Mouse (Mus musculus) left cerebral cortex, postnatal 4 days (tissue): ENCODE results near the gene Gm7951. TPM values are rescaled to one million over a fixed set of nuclear protein-coding genes. Genes with fewer than 3 reads are reported as not detected.
A peak's percentile ranks its signal among the peaks of the same experiment; 100 is the strongest.
"Not testable (repeated sequence)": the region's sequence is repeated elsewhere in the genome, so short reads cannot be mapped to it uniquely, and the experiment has no call there.

Experiments used
- DNase-seq: peaks from one replicate; pipeline ENCODE4 v3.0.0-alpha.2; 2022
- intact Hi-C: fragments of 180-260 bp; cut with DNase I; formaldehyde crosslinking; loops from one replicate; pipeline ENCODE4 v1.15.1; 2025
- total RNA-seq, 2 experiments: library from RNA; stranded (reverse); gene quantifications; 2 replicates each; pipeline ENCODE4 v1.2.3; 2021

Gm7951 gene
- not detected for total RNA-seq

DNA sequence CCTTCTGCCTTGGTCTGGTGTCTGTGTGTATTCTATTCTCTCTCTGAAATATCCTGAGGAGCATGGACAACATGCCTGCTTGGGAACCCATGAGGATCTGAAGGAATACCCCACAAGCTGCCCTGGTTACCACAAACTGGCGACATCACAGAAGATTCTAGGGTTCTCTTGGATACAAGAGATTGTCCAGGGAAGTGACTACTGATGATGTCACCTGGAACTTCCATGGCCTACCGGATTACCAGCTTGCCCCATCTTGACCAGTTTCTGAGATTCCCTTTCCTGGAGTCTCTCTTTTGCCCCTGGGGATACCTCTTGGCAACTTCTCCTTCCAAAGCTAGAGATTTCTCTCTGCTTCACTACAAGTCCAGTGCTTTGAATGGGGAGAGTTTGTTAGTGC, at the start of gene Gm7951:
Gene Gm7951 (minus strand): TSS at position 101 of the 400 bp plus-strand sequence.
- intact Hi-C loops = not testable (repeated sequence)

DNA sequence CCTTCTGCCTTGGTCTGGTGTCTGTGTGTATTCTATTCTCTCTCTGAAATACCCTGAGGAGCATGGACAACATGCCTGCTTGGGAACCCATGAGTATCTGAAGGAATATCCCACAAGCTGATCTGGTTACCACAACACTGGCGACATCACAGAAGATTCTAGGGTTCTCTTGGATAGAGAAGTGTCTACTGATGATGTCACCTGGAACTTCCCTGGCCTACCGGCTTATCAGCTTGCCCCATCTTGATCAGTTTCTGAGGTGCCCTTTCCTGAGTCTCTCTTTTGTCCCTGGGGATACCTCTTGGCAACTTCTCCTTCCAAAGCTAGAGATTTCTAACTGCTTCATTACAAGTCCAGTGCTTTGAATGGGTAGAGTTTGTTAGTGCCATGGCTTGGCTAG, 45.4 kb upstream of the Gm7951 start, which contains the start of gene Gm17027:
Gene Gm17027 (minus strand): TSS at position 101 of the 400 bp plus-strand sequence.
- intact Hi-C loops, DNase-seq: not testable (repeated sequence)

More for the DNA sequence above, at the start of gene Gm7951:
- DNase-seq = not testable (repeated sequence)

DNA sequence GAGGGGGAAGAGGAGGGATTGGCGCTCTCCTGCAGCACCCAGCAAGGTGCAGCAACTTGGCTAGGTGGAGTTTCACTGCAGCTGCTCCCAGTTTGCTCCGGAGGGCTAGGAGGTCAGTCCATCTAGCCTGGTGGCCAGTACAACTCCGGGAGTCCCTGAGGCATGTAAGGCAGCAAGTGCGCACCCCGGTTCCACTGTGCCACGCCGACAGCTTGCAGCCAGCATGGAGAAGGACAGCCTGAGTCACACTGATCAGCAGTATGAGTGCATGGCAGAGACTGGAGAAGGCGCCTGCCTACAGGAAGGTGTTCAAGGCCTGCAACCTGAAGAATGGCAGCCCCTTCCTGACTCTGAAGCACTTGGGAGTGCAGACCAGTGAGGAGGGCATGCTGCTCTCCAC, 17.4 kb upstream of the Gm7951 start:
- DNase-seq = peak; percentile 1
- intact Hi-C loops = not testable (repeated sequence)

DNA sequence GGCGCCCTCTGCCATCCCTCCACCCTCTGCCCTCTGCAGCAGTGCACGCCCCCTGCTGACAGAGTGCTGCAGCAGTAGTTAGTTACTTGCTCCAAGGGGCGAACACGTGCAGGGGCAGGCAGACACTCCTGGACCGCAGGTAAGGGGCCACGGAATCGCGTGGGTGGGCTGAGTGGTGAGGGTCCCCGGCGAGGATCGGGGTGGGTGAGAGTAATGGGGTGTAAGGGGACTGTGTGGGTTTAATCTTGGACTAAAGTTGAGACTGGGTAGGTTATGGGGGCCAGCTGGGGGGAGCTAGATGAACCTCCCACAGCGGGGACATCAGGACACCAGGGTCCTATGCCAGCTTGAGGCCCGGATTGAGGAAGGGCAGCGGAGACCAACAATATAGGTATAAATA, 16.6 kb upstream of the Gm7951 start:
- DNase-seq, intact Hi-C loops: not testable (repeated sequence)

Other genes starting within 250 kb of the Gm7951 start
- gene Gm7980, start 210.1 kb downstream of the Gm7951 start, total RNA-seq = not detected
- gene 1700049E17Rik1, start 192.4 kb downstream of the Gm7951 start, total RNA-seq = not detected
- not detected for gene 1700024B05Rik, start 173.4 kb downstream of the Gm7951 start, total RNA-seq
- gene Gm6401, start 149.4 kb downstream of the Gm7951 start, total RNA-seq = not detected
- gene Gm3543, start 134.0 kb downstream of the Gm7951 start, total RNA-seq = 1 to 10 TPM in 1 of 2 experiments, under 1 TPM in 1; 0.87 to 1.8 TPM
- not detected for gene Gm17027, start 45.3 kb upstream of the Gm7951 start, total RNA-seq
- gene Gm3573, start 73.4 kb upstream of the Gm7951 start, total RNA-seq = 1 to 10 TPM; 1.6 to 2.2 TPM
- not detected for gene Gm17026, start 142.7 kb upstream of the Gm7951 start, total RNA-seq
- not detected for gene Gm9611, start 180.0 kb upstream of the Gm7951 start, total RNA-seq
- gene Gm7995, start 192.8 kb upstream of the Gm7951 start, total RNA-seq = not detected